Mouse (Mus musculus) erythroblast, embryonic 14.5 days (primary cell): Measurements from ENCODE around the gene Adam12.

Experiments used
- GATA1 ChIP-seq: IDR thresholded peaks from 2 replicates; pipeline ENCODE4 v1.6.1; 2012; ENCODE audit warnings: low read length, inconsistent platforms, mixed read lengths
- TAL1 ChIP-seq: IDR thresholded peaks from 3 replicates; pipeline ENCODE4 v1.6.1; 2012; ENCODE audit warnings: low read length, inconsistent platforms, mixed read lengths

- TF ChIP-seq GATA1 (no peak), TAL1 (no peak)
These were observed 340.6 kb downstream of the Adam12 start for GRCm38 (mm10) chr7:133891298-133891697.
